Mouse (Mus musculus) kidney, postnatal 4 days (tissue): ENCODE measurements around the gene Olfr1493-ps1.

Experiments used
- DNase-seq, 2 experiments: peaks; one replicate each; pipeline ENCODE4 v3.0.0; 2021; ENCODE audit warnings: mixed read lengths in 2 of 2

Gene Olfr1493-ps1

GRCm38 (mm10) chr19:13722978-13723377, at the start of gene Olfr1493-ps1:
TSS of gene Olfr1493-ps1 (plus strand) at chr19:13723278.
- no peak for DNase-seq

GRCm38 (mm10) chr19:13696968-13697367, 26.1 kb upstream of the Olfr1493-ps1 start, which contains the start of gene Olfr1491:
TSS of gene Olfr1491 (plus strand) at chr19:13697268.
- DNase-seq, result no peak

GRCm38 (mm10) chr19:13739428-13739827, 16.4 kb downstream of the Olfr1493-ps1 start, which contains the start of gene Olfr1494:
TSS of gene Olfr1494 (plus strand) at chr19:13739728.
- no peak for DNase-seq

GRCm38 (mm10) chr19:13749366-13749765, 26.3 kb downstream of the Olfr1493-ps1 start:
- no peak for DNase-seq

- DNase-seq, result no peak
These were observed 41.2 kb downstream of the Olfr1493-ps1 start, which contains the start of gene Olfr1495 for GRCm38 (mm10) chr19:13764306-13764705. TSS of gene Olfr1495 (plus strand) at chr19:13764606.

GRCm38 (mm10) chr19:13768565-13769276, 45.6 kb downstream of the Olfr1493-ps1 start:
- no peak for DNase-seq

GRCm38 (mm10) chr19:13777578-13777977, 54.5 kb downstream of the Olfr1493-ps1 start, which contains the start of gene Olfr1496:
TSS of gene Olfr1496 (plus strand) at chr19:13777878.
- DNase-seq, result no peak
